Mouse (Mus musculus): ENCODE results near the gene Slc25a13. TPM values are rescaled to one million over a fixed set of nuclear protein-coding genes. Genes with fewer than 3 reads are reported as not detected.

Slc25a13 gene
- polyA plus RNA-seq, 1 experiment = 0.75 TPM

DNA sequence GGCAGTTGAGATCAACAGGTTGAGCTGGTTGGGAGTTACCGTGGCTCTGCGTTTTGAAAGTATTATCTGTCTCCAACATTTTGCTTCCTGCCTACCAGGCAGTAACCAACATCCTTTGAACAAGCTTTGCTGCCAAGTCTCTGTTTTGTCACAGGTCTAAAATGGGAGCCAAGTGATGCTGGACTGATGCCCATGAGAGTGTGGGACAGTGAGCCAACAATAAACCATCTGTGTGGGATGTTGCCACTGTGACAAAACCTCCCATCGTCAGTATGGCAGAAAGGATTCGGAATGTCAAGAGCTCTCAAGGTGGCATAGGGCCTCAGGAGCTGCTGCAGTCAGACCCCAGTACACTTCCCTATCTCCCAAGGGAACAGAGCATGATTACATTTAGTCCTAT lies 128.8 kb downstream of the Slc25a13 start:
- no peak overlapping the region for H3K4me3 ChIP-seq (ENCODE audit: extremely low read depth, insufficient read depth, insufficient read length)
- no peak overlapping the region for H3K27ac ChIP-seq (ENCODE audit: insufficient read depth, low read length)
- H3K4me1 ChIP-seq (ENCODE audit: control insufficient read depth, insufficient read depth, insufficient read length) = no peaks in the 10 kb centered on the region
- 86% methylated on average over 4 of the region's 4 CpGs for WGBS
- no peaks in the 10 kb centered on the region for H3K36me3 ChIP-seq (ENCODE audit: control insufficient read depth, insufficient read depth, low read length)
- no peaks in the 10 kb centered on the region for H3K27me3 ChIP-seq (ENCODE audit: control insufficient read depth, insufficient read depth, low read length)
- no peak for DNase-seq (ENCODE audit: low read depth in 1 of 2, low spot score in 2 of 2)
- TF ChIP-seq POLR2A (IDR thresholded peaks at IDR 0.05; ENCODE audit: low read depth, low read length) (no peak), CTCF (IDR thresholded peaks at IDR 0.05; ENCODE audit: extremely low read depth, insufficient read depth, insufficient read length, insufficient replicate concordance) (no peak)

DNA sequence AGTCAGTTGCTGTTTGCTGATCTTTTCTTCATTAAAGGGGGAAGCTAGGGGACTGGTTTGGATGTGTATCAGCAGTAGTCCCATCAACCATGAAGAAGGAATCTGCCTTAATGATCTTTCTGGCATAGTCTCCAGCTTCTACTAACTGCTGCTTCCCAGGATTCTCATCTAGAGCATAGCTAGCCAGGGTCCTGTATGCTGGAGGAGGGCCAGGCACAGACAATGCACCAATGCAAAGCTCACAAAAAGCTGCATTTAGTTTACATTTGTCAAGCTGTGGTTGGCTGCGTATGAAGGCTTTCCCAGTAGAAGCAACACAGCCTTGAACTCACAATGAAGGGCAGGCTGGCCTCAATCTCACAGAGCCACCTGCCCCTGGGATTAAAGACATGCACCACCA lies 136.5 kb downstream of the Slc25a13 start:
- Histone ChIP-seq H3K27me3 (ENCODE audit: control insufficient read depth, insufficient read depth, low read length) (no peaks in the 10 kb centered on the region), H3K36me3 (ENCODE audit: control insufficient read depth, insufficient read depth, low read length) (no peaks in the 10 kb centered on the region), H3K4me1 (ENCODE audit: control insufficient read depth, insufficient read depth, insufficient read length) (no peaks in the 10 kb centered on the region), H3K4me3 (ENCODE audit: extremely low read depth, insufficient read depth, insufficient read length) (no peak overlapping the region), H3K27ac (ENCODE audit: insufficient read depth, low read length) (no peak overlapping the region)
- 100% methylated on average over 1 of the region's 1 CpGs for WGBS
- no peak for TF ChIP-seq CTCF (IDR thresholded peaks at IDR 0.05; ENCODE audit: extremely low read depth, insufficient read depth, insufficient read length, insufficient replicate concordance)
- TF ChIP-seq POLR2A (IDR thresholded peaks at IDR 0.05; ENCODE audit: low read depth, low read length) = no peak
- DNase-seq (ENCODE audit: low read depth in 1 of 2, low spot score in 2 of 2) = no peak

DNA sequence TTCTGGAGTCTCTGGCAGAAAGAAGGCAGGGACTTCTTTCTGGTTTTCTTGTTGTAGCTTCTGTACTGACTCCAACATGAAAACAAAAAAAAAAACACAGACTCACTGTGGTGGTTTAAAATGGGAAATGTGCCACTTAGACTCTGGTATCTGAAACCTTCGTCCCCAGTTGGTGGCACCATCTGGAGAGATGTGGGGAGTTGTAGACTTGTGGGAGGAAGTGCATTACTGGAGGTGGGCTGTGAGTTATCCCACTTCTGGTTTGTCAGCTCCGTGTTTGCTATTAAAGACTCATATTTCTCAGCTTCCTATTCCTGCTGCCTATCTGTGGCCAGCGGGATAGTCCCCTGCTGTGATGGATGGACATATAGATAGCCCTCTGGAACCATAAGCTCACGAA lies 139.7 kb downstream of the Slc25a13 start:
- DNase-seq (ENCODE audit: low read depth in 1 of 2, low spot score in 2 of 2) = no peak
- Histone ChIP-seq H3K36me3 (ENCODE audit: control insufficient read depth, insufficient read depth, low read length) (no peaks in the 10 kb centered on the region), H3K27ac (ENCODE audit: insufficient read depth, low read length) (no peak overlapping the region), H3K4me1 (ENCODE audit: control insufficient read depth, insufficient read depth, insufficient read length) (no peaks in the 10 kb centered on the region), H3K4me3 (ENCODE audit: extremely low read depth, insufficient read depth, insufficient read length) (no peak overlapping the region), H3K27me3 (ENCODE audit: control insufficient read depth, insufficient read depth, low read length) (no peaks in the 10 kb centered on the region)
- 55% methylated on average over 4 of the region's 4 CpGs for WGBS
- TF ChIP-seq CTCF (IDR thresholded peaks at IDR 0.05; ENCODE audit: extremely low read depth, insufficient read depth, insufficient read length, insufficient replicate concordance) (no peak), POLR2A (IDR thresholded peaks at IDR 0.05; ENCODE audit: low read depth, low read length) (no peak)

DNA sequence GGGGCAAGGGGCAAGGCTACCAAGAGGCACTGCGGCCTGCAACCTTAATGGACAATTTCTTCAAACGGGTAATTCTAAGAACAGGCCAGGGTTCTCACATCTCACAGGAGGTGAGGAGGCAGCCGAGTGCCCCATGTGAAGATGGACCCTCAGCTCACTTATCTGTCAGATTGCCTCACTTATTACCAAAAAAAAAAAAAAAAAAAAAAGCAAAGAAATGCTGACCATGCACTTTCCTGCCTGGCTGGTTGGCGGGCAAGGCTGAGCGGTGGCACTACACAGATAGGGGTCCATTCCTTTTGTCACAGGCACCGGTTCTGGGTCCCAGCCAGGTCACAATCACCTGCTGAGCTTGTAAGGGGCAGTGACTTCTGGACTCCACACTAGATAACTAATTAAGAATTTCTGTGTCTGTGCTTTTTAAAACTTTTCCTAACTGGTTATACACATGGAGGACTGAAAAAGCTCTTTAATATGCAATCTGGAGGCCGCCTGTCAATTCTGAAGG lies 141.0 kb downstream of the Slc25a13 start:
- Histone ChIP-seq H3K4me1 (ENCODE audit: control insufficient read depth, insufficient read depth, insufficient read length) (no peaks in the 10 kb centered on the region), H3K27ac (ENCODE audit: insufficient read depth, low read length) (no peak overlapping the region), H3K36me3 (ENCODE audit: control insufficient read depth, insufficient read depth, low read length) (no peaks in the 10 kb centered on the region), H3K4me3 (ENCODE audit: extremely low read depth, insufficient read depth, insufficient read length) (no peak overlapping the region), H3K27me3 (ENCODE audit: control insufficient read depth, insufficient read depth, low read length) (no peaks in the 10 kb centered on the region)
- no peak for DNase-seq (ENCODE audit: low read depth in 1 of 2, low spot score in 2 of 2)
- WGBS = 92% methylated on average over 7 of the region's 7 CpGs
- TF ChIP-seq POLR2A (IDR thresholded peaks at IDR 0.05; ENCODE audit: low read depth, low read length) (no peak), CTCF (IDR thresholded peaks at IDR 0.05; ENCODE audit: extremely low read depth, insufficient read depth, insufficient read length, insufficient replicate concordance) (no peak)

DNA sequence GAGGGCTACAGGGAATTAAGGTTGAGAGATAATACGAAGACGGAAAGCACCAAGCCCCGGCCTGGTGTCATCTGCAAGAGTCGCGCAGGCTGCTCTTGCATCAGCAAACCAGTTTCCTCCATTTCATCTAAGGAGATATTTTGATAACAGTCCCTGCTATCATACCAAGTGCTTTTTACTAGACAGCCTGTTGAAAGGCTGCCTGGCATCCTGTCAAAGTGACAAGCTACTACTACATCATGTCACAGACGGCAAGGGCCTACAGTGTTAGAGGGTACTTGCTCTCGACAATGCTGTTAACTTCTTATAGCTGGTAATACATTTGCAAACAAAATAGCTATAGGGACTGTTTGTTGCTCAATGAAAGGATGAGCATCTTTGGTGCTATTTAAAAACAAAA lies 145.9 kb downstream of the Slc25a13 start:
- Histone ChIP-seq H3K27me3 (ENCODE audit: control insufficient read depth, insufficient read depth, low read length) (no peaks in the 10 kb centered on the region), H3K36me3 (ENCODE audit: control insufficient read depth, insufficient read depth, low read length) (no peaks in the 10 kb centered on the region), H3K4me1 (ENCODE audit: control insufficient read depth, insufficient read depth, insufficient read length) (no peaks in the 10 kb centered on the region), H3K4me3 (ENCODE audit: extremely low read depth, insufficient read depth, insufficient read length) (no peak overlapping the region), H3K27ac (ENCODE audit: insufficient read depth, low read length) (no peak overlapping the region)
- DNase-seq (ENCODE audit: low read depth in 1 of 2, low spot score in 2 of 2) = no peak
- WGBS = 96% methylated on average over 7 of the region's 7 CpGs
- TF ChIP-seq CTCF (IDR thresholded peaks at IDR 0.05; ENCODE audit: extremely low read depth, insufficient read depth, insufficient read length, insufficient replicate concordance) (no peak), POLR2A (IDR thresholded peaks at IDR 0.05; ENCODE audit: low read depth, low read length) (no peak)

DNA sequence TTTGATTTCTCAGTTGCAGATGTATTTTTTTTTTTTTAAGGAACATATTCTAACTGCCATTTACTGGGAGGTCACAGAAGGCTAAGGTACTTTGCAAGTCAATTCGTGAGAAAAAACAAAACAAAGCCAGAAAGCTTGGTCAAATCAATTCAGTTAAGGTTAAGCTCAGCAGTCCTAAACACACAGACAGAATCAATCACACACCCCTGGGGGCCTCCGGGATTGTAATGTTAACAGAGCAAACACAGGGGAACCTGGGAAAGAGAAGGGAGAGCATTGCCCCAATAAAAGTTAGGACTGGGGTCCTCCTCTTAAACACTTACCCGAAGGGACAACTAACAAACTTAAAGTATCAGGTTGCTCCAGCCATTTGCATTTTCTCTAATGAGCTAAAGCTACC lies 147.0 kb downstream of the Slc25a13 start:
- no peaks in the 10 kb centered on the region for H3K4me1 ChIP-seq (ENCODE audit: control insufficient read depth, insufficient read depth, insufficient read length)
- 57% methylated on average over 3 of the region's 3 CpGs for WGBS
- H3K4me3 ChIP-seq (ENCODE audit: extremely low read depth, insufficient read depth, insufficient read length) = no peak overlapping the region
- DNase-seq (ENCODE audit: low read depth in 1 of 2, low spot score in 2 of 2) = no peak
- TF ChIP-seq POLR2A (IDR thresholded peaks at IDR 0.05; ENCODE audit: low read depth, low read length) = no peak
- no peak for TF ChIP-seq CTCF (IDR thresholded peaks at IDR 0.05; ENCODE audit: extremely low read depth, insufficient read depth, insufficient read length, insufficient replicate concordance)
- H3K36me3 ChIP-seq (ENCODE audit: control insufficient read depth, insufficient read depth, low read length) = no peaks in the 10 kb centered on the region
- no peak overlapping the region for H3K27ac ChIP-seq (ENCODE audit: insufficient read depth, low read length)
- H3K27me3 ChIP-seq (ENCODE audit: control insufficient read depth, insufficient read depth, low read length) = no peaks in the 10 kb centered on the region

DNA sequence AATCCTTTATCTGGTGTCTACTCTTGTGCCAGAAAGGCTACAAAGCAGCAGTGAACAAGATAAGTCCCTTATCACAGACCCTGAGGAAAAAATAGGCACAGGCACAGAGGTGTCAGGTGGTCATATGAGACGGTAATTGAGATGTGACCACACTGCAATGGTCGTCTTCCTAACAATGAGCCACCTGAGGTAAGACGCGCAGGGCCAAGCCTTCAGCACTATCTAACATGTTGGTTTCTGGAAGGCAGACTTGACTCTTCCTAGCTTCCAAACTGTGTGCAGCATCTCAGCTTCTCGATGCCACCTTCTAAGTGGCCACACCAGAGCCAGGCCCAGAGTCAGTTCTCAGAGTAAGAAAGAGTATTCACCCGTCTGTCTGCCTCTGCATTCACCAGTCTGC lies 149.8 kb downstream of the Slc25a13 start:
- no peak for TF ChIP-seq POLR2A (IDR thresholded peaks at IDR 0.05; ENCODE audit: low read depth, low read length)
- no peak for TF ChIP-seq CTCF (IDR thresholded peaks at IDR 0.05; ENCODE audit: extremely low read depth, insufficient read depth, insufficient read length, insufficient replicate concordance)

More for the DNA sequence above, 149.8 kb downstream of the Slc25a13 start:
- no peak for DNase-seq (ENCODE audit: low read depth in 1 of 2, low spot score in 2 of 2)
- Histone ChIP-seq H3K27ac (ENCODE audit: insufficient read depth, low read length) (no peak overlapping the region), H3K27me3 (ENCODE audit: control insufficient read depth, insufficient read depth, low read length) (no peaks in the 10 kb centered on the region), H3K36me3 (ENCODE audit: control insufficient read depth, insufficient read depth, low read length) (no peaks in the 10 kb centered on the region), H3K4me3 (ENCODE audit: extremely low read depth, insufficient read depth, insufficient read length) (no peak overlapping the region), H3K4me1 (ENCODE audit: control insufficient read depth, insufficient read depth, insufficient read length) (no peaks in the 10 kb centered on the region)
- WGBS = 91% methylated on average over 6 of the region's 6 CpGs
